Comparison of ENCODE assay signal across 9 mouse cellular contexts in the genomic region with DNA sequence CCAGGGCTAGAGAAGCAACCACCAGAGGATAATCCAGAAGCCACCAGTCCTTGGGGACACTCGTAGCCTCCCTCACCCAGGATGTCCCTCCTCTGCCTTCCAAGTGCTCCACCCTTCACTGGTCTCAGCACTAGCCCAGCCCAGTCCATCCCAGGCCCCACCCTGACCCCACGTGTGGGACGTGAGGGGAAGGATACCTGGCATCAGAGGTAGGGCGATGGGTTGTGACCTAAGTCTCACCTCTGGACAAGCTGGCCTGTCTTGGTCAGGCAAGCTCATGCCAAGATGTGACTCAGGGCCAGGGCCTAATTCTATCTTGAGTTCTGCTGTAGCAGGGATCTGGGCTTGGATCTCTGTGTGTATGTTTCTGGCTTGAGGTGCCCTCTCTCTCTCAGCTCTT. TPM values are rescaled to one million over a fixed set of nuclear protein-coding genes. Genes with fewer than 3 reads are reported as not detected.
A peak's percentile ranks its signal among the peaks of the same experiment; 100 is the strongest.
DNase-seq lines count a peak whose midpoint lies in the region; ATAC-seq and TF ChIP-seq lines count a peak whose summit lies in the region.
"Had no signal": no experiment of that assay in that cellular context is flagged by ENCODE, and none has a peak within 500 bp of the region (broad histone marks: within the 10 kb centered on the region; RNA-seq: fewer than 3 reads in every experiment).

No protein-coding gene starts in this region.

- no peak for DNase-seq in kidney, adult 18-20 months
- no peak for DNase-seq in liver, postnatal 0 days
- no peak for DNase-seq in thymus, postnatal 10 days (ENCODE audit: low spot score in 2 of 2)
- no peak for DNase-seq in thymus, postnatal 36 days
- no peak for DNase-seq in right cerebral cortex, postnatal 4 days

- 0 out of 2 replicates have a peak overlapping the region, but pooled peaks have one; percentile 94 for H3K27ac ChIP-seq in kidney, embryonic 14.5 days (ENCODE audit: low read depth, low read length)
- H3K27ac ChIP-seq in bone marrow macrophage, adult 2 months (ENCODE audit: insufficient read depth, low read depth, low read length): peak overlapping the region; percentile 46
- peak overlapping the region; percentile 0 to 92; a peak in 2 of 4 replicates for H3K27ac ChIP-seq in heart, embryonic 14.5 days (replicated peaks in 1 of 2; ENCODE audit: control insufficient read depth in 1 of 2, insufficient read depth in 1 of 2, low read depth in 2 of 2, low read length in 2 of 2)
- H3K27ac ChIP-seq in liver, postnatal 0 days (ENCODE audit: low read depth): 0 out of 2 replicates have a peak overlapping the region, but pooled peaks have one; percentile 31

- no peaks in the 10 kb centered on the region for H3K36me3 ChIP-seq in kidney, embryonic 14.5 days (ENCODE audit: control insufficient read depth, insufficient read depth, low read length)
- H3K36me3 ChIP-seq in heart, embryonic 14.5 days (ENCODE audit: control insufficient read depth, insufficient read depth, low read length): no peaks in the 10 kb centered on the region
- no peaks in the 10 kb centered on the region for H3K36me3 ChIP-seq in liver, postnatal 0 days (replicated peaks; ENCODE audit: insufficient read depth, low read length)

- H3K4me3 ChIP-seq in kidney, embryonic 14.5 days (ENCODE audit: low read length): no peak overlapping the region
- no peak overlapping the region for H3K4me3 ChIP-seq in bone marrow macrophage, adult 2 months (ENCODE audit: insufficient read depth, low read length)
- no peak overlapping the region for H3K4me3 ChIP-seq in heart, embryonic 14.5 days (ENCODE audit: control insufficient read depth in 1 of 2, insufficient read depth in 1 of 2, low read depth in 1 of 2, low read length in 2 of 2)
- no peak overlapping the region for H3K4me3 ChIP-seq in liver, postnatal 0 days (ENCODE audit: low read depth, low read length)

- H3K4me1 ChIP-seq in kidney, embryonic 14.5 days (ENCODE audit: control insufficient read depth, insufficient read depth, low read length): peaks cover 27% of the 10 kb centered on the region
- H3K4me1 ChIP-seq in bone marrow macrophage, adult 2 months (ENCODE audit: control insufficient read depth, insufficient read depth, low read length): peaks cover 28% of the 10 kb centered on the region
- peaks cover 39 to 43% of the 10 kb centered on the region in 2 experiments for H3K4me1 ChIP-seq in heart, embryonic 14.5 days (ENCODE audit: control insufficient read depth in 2 of 2, insufficient read depth in 2 of 2, low read length in 2 of 2)
- peaks cover 40% of the 10 kb centered on the region for H3K4me1 ChIP-seq in liver, postnatal 0 days (ENCODE audit: insufficient read depth)

- no peaks in the 10 kb centered on the region for H3K9me3 ChIP-seq in kidney, embryonic 14.5 days (ENCODE audit: control insufficient read depth, low read length)
- H3K9me3 ChIP-seq in heart, embryonic 14.5 days (ENCODE audit: control insufficient read depth, low read length): no peaks in the 10 kb centered on the region
- no peaks in the 10 kb centered on the region for H3K9me3 ChIP-seq in liver, postnatal 0 days (ENCODE audit: low read length)

- TF ChIP-seq EP300 in liver, postnatal 0 days (IDR thresholded peaks at IDR 0.05; ENCODE audit: low read depth): no peak

- 69% methylated on average over 4 of the region's 4 CpGs for WGBS in kidney, embryonic 14.5 days
- 73% methylated on average over 4 of the region's 4 CpGs for WGBS in heart, embryonic 14.5 days
- 77% methylated on average over 4 of the region's 4 CpGs for WGBS in liver, postnatal 0 days (ENCODE audit: insufficient replicate concordance)

- no peak for ATAC-seq in kidney, embryonic 14.5 days (ENCODE audit: low FRiP score, low TSS enrichment)
- ATAC-seq in heart, embryonic 14.5 days (ENCODE audit: insufficient number of reproducible peaks, insufficient read depth, low FRiP score, low read depth): 0 out of 2 replicates have a peak, but pooled peaks have one; percentile 11
- ATAC-seq in liver, postnatal 0 days: no peak

- TF ChIP-seq POLR2A in bone marrow macrophage, adult 2 months (IDR thresholded peaks at IDR 0.05; ENCODE audit: borderline replicate concordance, low read depth, low read length): no peak

- no peak for TF ChIP-seq CTCF in bone marrow macrophage, adult 2 months (IDR thresholded peaks at IDR 0.05; ENCODE audit: low read depth, low read length)
- no peak for TF ChIP-seq CTCF in liver, postnatal 0 days (IDR thresholded peaks at IDR 0.05; ENCODE audit: low read depth)

- H3K9ac ChIP-seq in kidney, embryonic 14.5 days (ENCODE audit: low read depth, low read length): no peak overlapping the region
- H3K9ac ChIP-seq in heart, embryonic 14.5 days (ENCODE audit: low read length): peak overlapping the region; percentile 70; the same call in 1 of the 2 replicates
- no peak overlapping the region for H3K9ac ChIP-seq in liver, postnatal 0 days (replicated peaks)

- H3K4me2 ChIP-seq in kidney, embryonic 14.5 days (replicated peaks; ENCODE audit: low read depth, low read length): no peak overlapping the region
- no peak overlapping the region for H3K4me2 ChIP-seq in heart, embryonic 14.5 days (ENCODE audit: low read length)
- H3K4me2 ChIP-seq in liver, postnatal 0 days (ENCODE audit: low read depth, low read length): no peak overlapping the region

- no peaks in the 10 kb centered on the region for H3K27me3 ChIP-seq in kidney, embryonic 14.5 days (ENCODE audit: control insufficient read depth, insufficient read depth, low read length)
- H3K27me3 ChIP-seq in heart, embryonic 14.5 days (ENCODE audit: control insufficient read depth, insufficient read depth, low read length): no peaks in the 10 kb centered on the region; the same call in 1 of the 2 replicates
- peaks cover 15% of the 10 kb centered on the region for H3K27me3 ChIP-seq in liver, postnatal 0 days (ENCODE audit: insufficient read depth, low read length)

RNA-seq across cellular contexts. Expression of a gene that starts 1.2 kb away (rescaled TPM):
- polyA plus RNA-seq in kidney, embryonic 14.5 days (2014; fragmentation: Nextera tagmentation; extraction: Ambion mirVana): 0.62 TPM in 1 of 2 replicates, not detected in the other
- not detected in 2 replicates for polyA plus RNA-seq in bone marrow macrophage, adult 2 months (2012; ENCODE audit: insufficient read depth, insufficient read length, missing spikeins)
- polyA plus RNA-seq in heart, embryonic 14.5 days (2014; fragmentation: Nextera tagmentation; extraction: Ambion mirVana): 0.73 and 1.0 TPM in 2 replicates
- not detected in 2 replicates for polyA plus RNA-seq in liver, postnatal 0 days (2015; fragmentation: Nextera tagmentation; extraction: Ambion mirVana)
- polyA plus RNA-seq: small intestine, adult 2 months had no signal

RNA-seq across cellular contexts. Expression of a gene that starts 48.2 kb away (rescaled TPM):
- 23.1 and 28.0 TPM in 2 replicates for polyA plus RNA-seq in kidney, embryonic 14.5 days (2014; fragmentation: Nextera tagmentation; extraction: Ambion mirVana)
- 20.0 and 21.2 TPM in 2 replicates for polyA plus RNA-seq in bone marrow macrophage, adult 2 months (2012; ENCODE audit: insufficient read depth, insufficient read length, missing spikeins)
- 31.2 and 32.4 TPM in 2 replicates for polyA plus RNA-seq in heart, embryonic 14.5 days (2014; fragmentation: Nextera tagmentation; extraction: Ambion mirVana)
- 15.1 and 16.9 TPM in 2 replicates for polyA plus RNA-seq in liver, postnatal 0 days (2015; fragmentation: Nextera tagmentation; extraction: Ambion mirVana)

RNA-seq across cellular contexts. Expression of a gene that starts 48.8 kb away (rescaled TPM):
- polyA plus RNA-seq in kidney, embryonic 14.5 days (2014; fragmentation: Nextera tagmentation; extraction: Ambion mirVana): 154 and 192 TPM in 2 replicates
- 73.3 and 73.4 TPM in 2 replicates for polyA plus RNA-seq in bone marrow macrophage, adult 2 months (2012; ENCODE audit: insufficient read depth, insufficient read length, missing spikeins)
- polyA plus RNA-seq in heart, embryonic 14.5 days (2014; fragmentation: Nextera tagmentation; extraction: Ambion mirVana): 148 and 155 TPM in 2 replicates
- 113 TPM in 2 replicates for polyA plus RNA-seq in liver, postnatal 0 days (2015; fragmentation: Nextera tagmentation; extraction: Ambion mirVana)

Comparison
In these comparisons a context has a peak if more than half of its experiments do, and no peak if none do; other contexts are left out.
1. H3K27ac ChIP-seq: peak in every context shown above with its lines; median percentile 94 in kidney, embryonic 14.5 days; 46 in bone marrow macrophage, adult 2 months; 46 in heart, embryonic 14.5 days; 31 in liver, postnatal 0 days.